Mouse (Mus musculus): ENCODE data around the gene Hnrnpll.
"Not testable (repeated sequence)": the region's sequence is repeated elsewhere in the genome, so short reads cannot be mapped to it uniquely, and the experiment has no call there.

Gene Hnrnpll

DNA sequence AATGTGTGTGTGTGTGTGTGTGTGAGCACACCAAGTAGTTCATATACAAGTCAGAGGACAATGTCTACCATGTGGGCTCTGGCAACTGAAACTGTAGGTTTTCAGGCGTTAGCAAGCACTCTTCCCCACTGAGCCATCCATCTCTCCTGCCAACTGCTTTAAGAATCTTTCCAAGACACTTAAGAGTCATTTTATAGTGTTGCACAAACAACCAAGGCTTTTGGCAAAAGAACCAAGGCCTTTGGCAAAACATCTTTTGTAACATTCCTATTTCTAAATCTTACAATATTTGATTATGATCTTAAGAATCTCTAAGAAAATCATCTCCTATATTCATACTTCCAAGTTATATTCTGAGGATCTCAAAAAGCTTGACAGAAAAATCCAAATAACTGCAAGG lies 2.4 kb downstream of the Hnrnpll start:
- no peak for DNase-seq (ENCODE audit: low read depth, low spot score)

DNA sequence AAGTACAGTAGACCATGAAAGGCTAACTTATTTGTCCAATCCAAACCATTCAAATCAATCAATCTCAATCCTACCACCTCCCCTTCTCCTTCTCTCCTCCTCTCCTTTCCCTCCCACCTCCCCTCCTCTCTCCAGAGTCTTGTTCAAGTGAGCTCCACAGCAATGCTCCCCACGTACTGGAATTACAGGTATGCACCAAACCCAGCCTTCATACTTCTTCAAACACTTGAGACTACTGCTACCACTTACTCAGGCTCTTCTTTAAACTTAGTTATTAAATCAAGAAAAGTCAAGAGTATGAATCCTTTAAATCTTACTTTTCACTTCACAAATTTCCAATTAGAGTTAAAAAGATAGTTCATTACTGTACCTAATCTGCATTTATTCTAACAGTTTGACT lies 3.6 kb downstream of the Hnrnpll start:
- no peak for DNase-seq (ENCODE audit: low read depth, low spot score)

DNA sequence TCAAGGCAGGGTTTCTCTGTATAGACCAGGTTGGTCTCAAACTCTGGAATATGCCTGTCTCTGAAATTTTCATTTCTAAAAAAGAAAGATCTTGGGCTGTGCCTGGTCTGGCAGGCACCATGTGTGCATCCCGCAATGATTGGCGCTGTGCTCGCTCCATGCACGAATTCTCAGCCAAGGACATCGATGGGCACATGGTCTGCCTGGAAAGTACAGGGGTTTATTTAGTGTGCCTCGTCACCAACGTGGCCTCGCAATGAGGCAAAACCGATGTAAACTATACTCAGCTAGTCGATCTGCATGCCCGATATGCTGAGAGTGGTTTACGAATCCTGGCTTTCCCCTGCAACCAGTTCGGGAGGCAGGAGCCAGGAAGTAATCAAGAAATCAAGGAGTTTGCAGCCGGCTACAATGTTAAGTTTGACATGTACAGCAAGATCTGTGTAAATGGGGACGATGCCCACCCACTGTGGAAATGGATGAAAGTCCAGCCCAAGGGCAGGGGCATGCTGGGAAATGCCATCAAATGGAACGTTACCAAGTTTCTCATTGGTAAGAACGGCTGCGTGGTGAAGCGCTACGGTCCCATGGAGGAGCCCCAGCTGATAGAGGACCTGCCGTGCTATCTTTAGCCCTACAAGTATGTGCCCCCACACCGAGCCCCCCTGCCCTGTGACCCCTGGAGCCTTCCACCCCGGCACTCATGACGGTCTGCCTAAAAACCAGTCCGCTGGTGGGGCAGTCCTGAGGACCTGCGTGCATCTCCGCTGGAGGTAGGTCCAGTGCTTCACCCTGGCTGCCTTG lies 8.0 kb downstream of the Hnrnpll start:
- DNase-seq (ENCODE audit: low read depth, low spot score) = no peak

DNA sequence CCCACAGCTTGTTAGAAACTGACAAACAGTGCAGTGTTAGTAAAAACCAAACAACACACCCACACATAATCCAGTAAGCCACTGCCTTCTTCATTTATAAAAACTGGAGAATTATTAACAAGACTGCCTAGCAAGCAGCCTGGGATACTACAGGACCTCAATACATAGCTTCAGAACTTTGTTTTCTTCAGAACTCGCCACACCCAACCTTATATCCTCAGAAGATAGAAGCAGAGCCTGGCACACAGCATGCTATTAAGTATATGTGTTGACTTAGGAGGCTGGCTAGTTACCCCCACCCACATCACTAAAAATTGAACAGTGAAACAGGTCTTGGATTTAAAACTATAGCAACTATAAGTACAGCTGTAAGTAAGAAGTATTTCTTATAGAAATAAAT lies 10.5 kb downstream of the Hnrnpll start:
- DNase-seq (ENCODE audit: low read depth, low spot score) = no peak

DNA sequence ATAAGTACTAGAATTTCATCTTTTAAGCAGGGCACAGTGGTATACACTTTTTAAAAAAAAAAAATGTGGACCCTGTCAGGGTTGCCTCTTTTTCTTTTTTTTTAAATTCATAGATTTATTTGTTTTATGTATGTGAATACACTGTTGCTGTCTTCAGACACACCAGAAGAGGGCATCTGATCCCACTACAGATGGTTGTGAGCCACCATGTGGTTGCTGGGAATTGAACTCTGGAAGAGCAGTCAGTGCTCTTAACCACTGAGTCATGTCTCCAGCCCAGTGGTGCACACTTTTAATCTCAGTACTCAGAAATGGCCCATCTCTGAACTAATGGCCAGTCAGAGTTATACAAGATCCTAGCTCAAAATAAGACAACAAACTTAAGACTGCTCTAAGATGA lies 12.8 kb downstream of the Hnrnpll start:
- DNase-seq (ENCODE audit: low read depth, low spot score) = not testable (repeated sequence)

- peak; percentile 62 for DNase-seq (ENCODE audit: low read depth, low spot score)
These were observed 13.9 kb downstream of the Hnrnpll start for GRCm38 (mm10) chr17:80048230-80048629.

DNA sequence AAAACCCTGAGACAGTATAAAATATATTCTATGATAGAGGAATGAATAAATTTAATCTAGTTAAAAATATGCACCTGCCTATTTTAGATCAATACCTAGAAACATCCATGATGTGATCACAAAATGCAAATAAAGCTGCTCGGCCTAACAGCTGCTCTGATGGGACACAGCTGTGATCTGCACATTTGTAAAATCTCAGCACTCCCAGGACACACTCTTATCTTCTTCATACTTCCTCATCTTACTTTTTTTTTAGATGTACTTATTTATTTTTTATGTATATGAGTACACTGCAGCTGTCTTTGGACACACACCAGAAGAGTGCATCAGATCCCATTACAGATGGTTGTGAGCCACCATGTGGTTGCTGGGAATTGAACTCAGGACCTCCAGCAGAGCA lies 20.4 kb downstream of the Hnrnpll start:
- no peak for DNase-seq (ENCODE audit: low read depth, low spot score)

GRCm38 (mm10) chr17:80028675-80029074 lies 33.5 kb downstream of the Hnrnpll start:
- no peak for DNase-seq (ENCODE audit: low read depth, low spot score)

DNA sequence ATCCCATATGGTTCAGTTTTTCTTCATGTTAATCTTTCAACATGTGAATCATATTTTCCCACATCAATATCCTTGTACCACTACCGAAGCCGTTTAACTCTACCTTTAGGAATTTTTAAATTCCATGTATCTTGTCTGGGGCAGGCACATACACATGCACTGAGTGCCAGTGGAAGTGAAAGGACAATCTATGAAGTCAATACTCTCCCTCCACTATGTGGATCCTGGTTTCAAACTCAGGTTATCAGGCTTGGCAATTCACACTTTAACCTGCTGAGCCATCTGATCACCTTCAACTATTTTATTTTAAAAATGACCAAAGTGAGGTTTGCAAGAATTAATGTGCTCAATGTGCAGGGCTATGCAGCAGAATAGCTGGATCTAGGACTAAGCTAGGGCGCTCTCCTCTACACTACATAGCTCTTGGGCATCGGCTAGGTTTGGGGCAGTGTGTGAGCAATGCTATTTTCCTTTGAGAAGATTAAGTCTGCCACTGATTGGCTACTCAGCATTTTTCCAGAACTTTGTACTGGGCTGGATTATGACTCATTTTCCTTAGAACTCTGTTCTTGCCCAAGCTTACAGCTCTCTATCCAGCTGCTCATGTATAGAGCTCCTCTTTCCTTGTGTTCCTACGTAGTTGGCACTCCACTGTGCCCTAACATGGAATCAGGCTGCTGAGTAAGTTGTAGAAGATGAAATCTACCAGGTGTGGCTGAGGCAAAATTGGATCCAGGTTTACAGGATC lies 35.8 kb downstream of the Hnrnpll start:
- DNase-seq (ENCODE audit: low read depth, low spot score) = no peak

DNA sequence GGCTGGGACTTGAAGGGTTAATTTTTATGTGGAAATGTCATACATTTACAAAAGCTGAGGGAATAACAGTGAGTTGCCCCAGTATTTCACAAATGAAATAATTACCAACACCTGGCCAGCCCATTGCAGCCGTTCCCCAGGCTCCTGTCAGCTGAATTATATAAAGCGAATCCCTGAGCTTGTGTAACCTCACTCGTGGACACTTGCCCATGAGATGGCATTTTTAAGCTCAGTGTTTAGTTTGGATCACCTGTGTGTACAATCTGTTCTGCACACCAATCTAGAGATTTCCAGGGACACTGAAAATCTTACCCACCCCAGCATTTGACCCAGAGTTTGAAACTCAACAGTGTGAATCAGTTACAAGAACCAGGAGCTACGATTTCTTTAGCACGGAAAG lies 40.0 kb downstream of the Hnrnpll start:
- no peak for DNase-seq (ENCODE audit: low read depth, low spot score)

DNA sequence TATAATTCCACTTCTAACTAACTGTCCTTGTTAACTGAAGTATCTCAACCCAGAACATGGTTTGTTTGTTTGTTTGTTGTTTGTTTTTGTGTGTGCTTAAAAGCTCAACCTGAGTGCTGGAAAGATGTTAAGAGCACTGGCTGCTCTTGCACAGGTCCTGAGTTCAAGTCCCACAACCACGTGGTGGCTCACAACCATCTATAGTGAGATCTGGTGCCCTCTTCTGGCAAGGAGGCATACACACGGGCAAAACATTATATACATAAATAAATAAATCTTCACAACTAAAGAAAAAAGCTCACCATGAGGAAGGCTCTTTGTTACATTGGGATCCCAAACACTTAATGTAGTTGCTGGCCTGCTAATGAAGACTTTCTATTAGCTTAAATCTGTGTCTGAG lies 41.6 kb downstream of the Hnrnpll start:
- DNase-seq (ENCODE audit: low read depth, low spot score) = no peak

GRCm38 (mm10) chr17:80018976-80019541 lies 43.1 kb downstream of the Hnrnpll start:
- DNase-seq (ENCODE audit: low read depth, low spot score) = no peak

DNA sequence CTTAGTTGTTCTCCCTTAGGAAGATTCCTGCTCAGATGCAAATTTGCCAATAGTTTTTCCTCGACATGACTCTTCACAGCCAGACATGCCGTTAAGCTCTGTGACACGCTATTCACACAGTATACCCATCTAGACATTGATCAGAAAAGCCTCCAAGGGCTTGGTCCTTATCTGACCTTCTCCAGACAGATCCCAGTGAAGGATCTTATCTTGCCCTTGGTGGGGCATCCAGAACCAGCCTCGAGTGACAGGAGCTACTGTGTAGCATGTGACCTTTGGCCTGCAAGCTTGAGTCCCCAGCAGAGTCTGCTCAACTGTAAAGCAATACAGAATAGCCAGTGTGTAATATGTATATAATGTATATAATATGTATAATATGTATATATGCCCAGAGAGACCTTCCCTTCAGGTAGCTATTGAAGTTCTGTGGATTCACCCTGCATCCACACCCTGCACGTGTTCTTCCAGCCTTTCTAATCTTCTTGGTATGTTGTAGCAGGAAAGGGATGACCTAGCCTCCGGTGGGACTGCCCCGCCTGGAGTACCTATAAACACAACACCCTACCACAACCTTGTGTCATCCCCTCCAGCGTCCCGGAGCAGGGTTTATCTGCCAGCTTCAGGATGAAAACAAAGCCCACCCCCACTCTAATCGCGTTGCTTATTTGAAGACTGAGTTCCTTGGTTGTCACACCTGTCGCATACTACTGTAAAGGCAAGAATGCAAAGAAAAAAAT lies 43.7 kb downstream of the Hnrnpll start:
- DNase-seq (ENCODE audit: low read depth, low spot score) = no peak

DNA sequence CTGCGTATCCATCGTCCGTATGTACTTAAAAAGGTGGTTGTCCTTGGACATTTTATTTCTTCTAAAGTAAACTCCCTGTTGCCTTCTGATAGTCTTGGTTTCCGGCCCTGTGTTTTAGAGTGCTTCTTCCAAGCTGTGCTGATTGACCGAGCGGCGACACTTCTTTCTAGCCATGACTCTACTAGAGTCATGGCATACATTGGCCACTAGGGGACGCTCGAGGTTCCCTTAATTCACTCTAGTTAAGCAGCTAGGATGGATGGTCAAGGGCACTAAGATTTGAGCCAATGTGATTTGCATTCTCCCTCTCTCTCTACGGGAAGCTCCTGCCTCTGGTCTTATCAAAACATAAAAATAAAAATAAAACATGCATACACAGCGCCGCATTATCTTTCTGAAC lies 44.7 kb downstream of the Hnrnpll start:
- no peak for DNase-seq (ENCODE audit: low read depth, low spot score)

- not testable (repeated sequence) for DNase-seq (ENCODE audit: low read depth, low spot score)
These were observed 45.7 kb downstream of the Hnrnpll start for GRCm38 (mm10) chr17:80016400-80016799.

DNA sequence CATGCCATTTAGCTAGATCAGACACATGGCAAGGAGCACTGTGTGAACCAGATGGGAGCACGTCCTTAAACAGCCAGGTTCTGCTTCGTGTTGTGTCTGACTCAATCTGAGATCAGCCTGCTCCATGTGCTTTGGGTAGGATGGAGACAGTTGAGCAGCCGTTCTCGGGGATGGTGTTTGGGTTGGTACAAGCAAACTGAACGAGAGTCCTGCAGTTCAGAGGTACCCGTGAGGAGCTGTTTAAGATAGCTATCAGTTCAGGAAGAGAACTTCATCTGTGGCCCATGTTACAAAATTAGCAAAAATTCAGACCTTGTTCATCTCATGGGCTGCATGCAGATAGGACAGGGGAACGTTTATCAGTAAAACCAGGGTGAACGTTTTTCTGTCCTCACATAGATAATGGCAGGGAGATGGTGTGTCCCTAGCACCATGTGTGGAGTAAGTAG lies 47.7 kb downstream of the Hnrnpll start:
- no peak for DNase-seq (ENCODE audit: low read depth, low spot score)

GRCm38 (mm10) chr17:80009926-80010325 lies 52.2 kb downstream of the Hnrnpll start:
- no peak for DNase-seq (ENCODE audit: low read depth, low spot score)

DNA sequence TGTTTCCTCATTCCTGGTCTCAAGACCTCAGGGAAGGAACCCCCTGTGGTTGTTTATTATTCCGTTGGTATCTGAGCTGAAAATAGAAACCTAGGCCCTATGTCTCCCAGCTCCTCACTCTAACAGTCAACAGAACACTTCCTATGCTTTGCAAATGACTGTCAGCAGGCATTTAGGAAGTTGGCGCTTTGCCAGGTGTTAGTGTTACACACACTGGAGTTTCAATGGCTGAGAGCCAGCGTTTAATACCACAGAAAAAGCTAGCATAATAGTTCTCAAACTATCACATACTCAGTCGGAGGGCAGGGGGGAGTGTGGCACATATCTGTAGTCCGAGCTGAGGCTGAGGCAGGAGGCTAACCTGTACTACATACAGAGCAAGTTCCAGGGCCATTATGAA lies 53.3 kb downstream of the Hnrnpll start:
- DNase-seq (ENCODE audit: low read depth, low spot score) = no peak

GRCm38 (mm10) chr17:80004345-80005239 lies 57.5 kb downstream of the Hnrnpll start:
- DNase-seq (ENCODE audit: low read depth, low spot score) = no peak

DNA sequence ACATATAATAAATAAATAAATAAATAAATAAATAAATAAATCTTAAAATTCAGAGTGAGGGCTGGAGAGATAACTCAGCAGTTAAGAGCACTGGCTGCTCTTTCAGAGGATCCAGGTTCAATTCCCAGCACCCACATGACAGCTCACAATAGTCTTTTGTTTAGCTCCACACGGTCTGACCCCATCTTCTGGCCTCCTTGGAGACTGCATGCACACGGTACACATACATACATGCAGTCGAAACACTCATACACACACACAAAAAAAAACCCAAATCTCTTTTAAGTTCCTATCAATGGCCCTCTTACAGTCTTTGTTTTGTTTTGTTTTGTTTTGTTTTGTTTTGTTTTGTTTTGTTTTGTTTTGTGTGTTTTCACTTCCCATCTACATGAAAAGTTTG lies 58.3 kb downstream of the Hnrnpll start:
- DNase-seq (ENCODE audit: low read depth, low spot score) = not testable (repeated sequence)

GRCm38 (mm10) chr17:80002385-80002852 lies 59.7 kb downstream of the Hnrnpll start:
- DNase-seq (ENCODE audit: low read depth, low spot score) = no peak

Measured in telencephalon, adult 2 months (tissue).